Mouse (Mus musculus) hindbrain, embryonic 16.5 days (tissue): ENCODE data around the gene Ctxn1. TPM values are rescaled to one million over a fixed set of nuclear protein-coding genes. Genes with fewer than 3 reads are reported as not detected.
"Not testable (repeated sequence)": the region's sequence is repeated elsewhere in the genome, so short reads cannot be mapped to it uniquely, and the experiment has no call there.

Experiments used
- ATAC-seq: fragments of 200-750 bp; cut with Nextera tagmentation; 2 replicates; pipeline ENCODE4 v1.8.0; 2017; ENCODE audit warnings: moderate TSS enrichment, moderate library complexity
- H3K27ac ChIP-seq: fragments of 300-500 bp; sonication (generic); 2 replicates; pipeline ENCODE4 v1.5.1; 2014; ENCODE audit warnings: low read depth, mild to moderate bottlenecking, control low read depth, low read length, moderate library complexity
- H3K27me3 ChIP-seq: fragments of 300-500 bp; sonication (generic); replicated peaks from 2 replicates; pipeline ENCODE4 v1.6.1; 2014; ENCODE audit warnings: low read length; ENCODE audit not compliant: control insufficient read depth, insufficient read depth
- H3K36me3 ChIP-seq: fragments of 300-500 bp; sonication (generic); 2 replicates; pipeline ENCODE4 v1.6.1; 2014; ENCODE audit warnings: mild to moderate bottlenecking, low read length, moderate library complexity, mixed read lengths; ENCODE audit not compliant: control insufficient read depth, insufficient read depth
- H3K4me1 ChIP-seq: fragments of 300-500 bp; sonication (generic); 2 replicates; pipeline ENCODE4 v1.6.1; 2014; ENCODE audit warnings: low read depth, low read length; ENCODE audit not compliant: control insufficient read depth, insufficient read depth
- H3K4me2 ChIP-seq: fragments of 300-500 bp; sonication (generic); 2 replicates; pipeline ENCODE4 v1.6.1; 2014; ENCODE audit warnings: mild to moderate bottlenecking, low read length, control low read depth, moderate library complexity
- H3K4me3 ChIP-seq: fragments of 300-500 bp; sonication (generic); 2 replicates; pipeline ENCODE4 v1.5.1; 2014; ENCODE audit warnings: mild to moderate bottlenecking, low read length, control low read depth, moderate library complexity
- H3K9ac ChIP-seq: fragments of 300-500 bp; sonication (generic); 2 replicates; pipeline ENCODE4 v1.6.1; 2014; ENCODE audit warnings: low read depth, mild to moderate bottlenecking, control low read depth, low read length, moderate library complexity
- H3K9me3 ChIP-seq: fragments of 300-500 bp; sonication (generic); 2 replicates; pipeline ENCODE4 v1.6.1; 2014; ENCODE audit warnings: mild to moderate bottlenecking, low read length, moderate library complexity; ENCODE audit not compliant: control insufficient read depth
- WGBS: fragments of 180-500 bp; shearing (Covaris S2); extraction: QIAGEN DNeasy Blood & Tissue Kit; methylation state at CpG from one replicate; pipeline ENCODE4 v1.1.7; 2014; 5-methylcytosine and 5-hydroxymethylcytosine counted together
- polyA plus RNA-seq: library from polyadenylated mRNA; unstranded; fragments of >200 nt; fragmentation: Nextera tagmentation; extraction: Ambion mirVana; gene quantifications from 2 replicates; pipeline ENCODE4 v1.2.1, GENCODE M21; 2015

Ctxn1 gene
- polyA plus RNA-seq, 1 experiment from 2014 or later = 289 TPM

GRCm38 (mm10) chr8:4265160-4265914 is 6.3 kb upstream of the Ctxn1 start:
- Histone ChIP-seq H3K9ac (no peak overlapping the region), H3K4me3 (no peak overlapping the region), H3K36me3 (peaks cover 45% of the 10 kb centered on the region), H3K4me1 (no peaks in the 10 kb centered on the region), H3K9me3 (no peaks in the 10 kb centered on the region), H3K27ac (no peak overlapping the region), H3K27me3 (no peaks in the 10 kb centered on the region), H3K4me2 (no peak overlapping the region)
- no peak for ATAC-seq
- 92% methylated on average over 15 of the region's 15 CpGs for WGBS

- WGBS = 86% methylated on average over 8 of the region's 8 CpGs
- peaks cover 36% of the 10 kb centered on the region for H3K36me3 ChIP-seq
- H3K9ac ChIP-seq = no peak overlapping the region
- H3K4me2 ChIP-seq = no peak overlapping the region
- H3K4me3 ChIP-seq = no peak overlapping the region
- H3K27ac ChIP-seq = no peak overlapping the region
- peaks cover 4% of the 10 kb centered on the region for H3K4me1 ChIP-seq
- no peaks in the 10 kb centered on the region for H3K9me3 ChIP-seq
- H3K27me3 ChIP-seq = no peaks in the 10 kb centered on the region
- no peak for ATAC-seq
These were observed 4.2 kb upstream of the Ctxn1 start for GRCm38 (mm10) chr8:4263105-4263791.

- Histone ChIP-seq H3K4me1 (peaks cover 21% of the 10 kb centered on the region), H3K27ac (peak overlapping the region; percentile 97), H3K27me3 (no peaks in the 10 kb centered on the region), H3K9me3 (no peaks in the 10 kb centered on the region), H3K4me2 (no peak overlapping the region; the same call in 1 of the 2 replicates), H3K4me3 (no peak overlapping the region; the same call in 1 of the 2 replicates), H3K36me3 (peaks cover 32% of the 10 kb centered on the region), H3K9ac (no peak overlapping the region)
- no peak for ATAC-seq
- 78% methylated on average over 4 of the region's 4 CpGs for WGBS
These were observed 714 bp upstream of the Ctxn1 start for GRCm38 (mm10) chr8:4259805-4260170.

GRCm38 (mm10) chr8:4258678-4259077 is 396 bp downstream of the Ctxn1 start:
- H3K4me1 ChIP-seq = peaks cover 29% of the 10 kb centered on the region
- H3K9ac ChIP-seq = peak overlapping the region; percentile 88
- no peaks in the 10 kb centered on the region for H3K9me3 ChIP-seq
- H3K36me3 ChIP-seq = peaks cover 34% of the 10 kb centered on the region
- peak overlapping the region; percentile 75 for H3K4me3 ChIP-seq
- peak; percentile 74 for ATAC-seq
- peak overlapping the region; percentile 97 for H3K27ac ChIP-seq
- H3K27me3 ChIP-seq = no peaks in the 10 kb centered on the region
- H3K4me2 ChIP-seq = peak overlapping the region; percentile 59
- WGBS = under 1% methylated on average over 27 of the region's 32 CpGs

GRCm38 (mm10) chr8:4258233-4258632 is 841 bp downstream of the Ctxn1 start:
- peak overlapping the region; percentile 97 for H3K27ac ChIP-seq
- peak overlapping the region; percentile 88 for H3K9ac ChIP-seq
- H3K36me3 ChIP-seq = peaks cover 34% of the 10 kb centered on the region
- peak; percentile 52 for ATAC-seq
- H3K4me1 ChIP-seq = peaks cover 31% of the 10 kb centered on the region
- H3K27me3 ChIP-seq = no peaks in the 10 kb centered on the region
- H3K9me3 ChIP-seq = no peaks in the 10 kb centered on the region
- peak overlapping the region; percentile 75 for H3K4me3 ChIP-seq
- 3% methylated on average over 34 of the region's 35 CpGs for WGBS
- peak overlapping the region; percentile 59 for H3K4me2 ChIP-seq

- ATAC-seq = no peak
- Histone ChIP-seq H3K36me3 (peaks cover 30% of the 10 kb centered on the region), H3K9me3 (no peaks in the 10 kb centered on the region), H3K4me2 (peak overlapping the region; percentile 59), H3K9ac (peak overlapping the region; percentile 88), H3K4me3 (peak overlapping the region; percentile 75), H3K4me1 (peaks cover 33% of the 10 kb centered on the region), H3K27ac (peak overlapping the region; percentile 97), H3K27me3 (no peaks in the 10 kb centered on the region)
- 47% methylated on average over 4 of the region's 4 CpGs for WGBS
These were observed 1.7 kb downstream of the Ctxn1 start for GRCm38 (mm10) chr8:4257350-4257749.

GRCm38 (mm10) chr8:4256911-4257310 is 2.2 kb downstream of the Ctxn1 start:
- Histone ChIP-seq H3K9ac (peak overlapping the region; percentile 88), H3K9me3 (no peaks in the 10 kb centered on the region), H3K27ac (peak overlapping the region; percentile 97), H3K36me3 (peaks cover 29% of the 10 kb centered on the region), H3K4me2 (peak overlapping the region; percentile 59), H3K4me3 (peak overlapping the region; percentile 75), H3K4me1 (peaks cover 35% of the 10 kb centered on the region), H3K27me3 (no peaks in the 10 kb centered on the region)
- ATAC-seq = no peak
- 27% methylated on average over 4 of the region's 4 CpGs for WGBS

GRCm38 (mm10) chr8:4255471-4255870 is 3.6 kb downstream of the Ctxn1 start:
- H3K9ac ChIP-seq = not testable (repeated sequence)

GRCm38 (mm10) chr8:4254001-4254400 is 5.1 kb downstream of the Ctxn1 start:
- H3K4me1 ChIP-seq = peaks cover 31% of the 10 kb centered on the region

More at GRCm38 (mm10) chr8:4255471-4255870, 3.6 kb downstream of the Ctxn1 start:
- WGBS = 88% methylated on average over 7 of the region's 7 CpGs
- not testable (repeated sequence) for H3K4me2 ChIP-seq, H3K4me3 ChIP-seq, ATAC-seq, H3K9me3 ChIP-seq, H3K27me3 ChIP-seq, H3K27ac ChIP-seq
- Histone ChIP-seq H3K4me1 (peaks cover 35% of the 10 kb centered on the region), H3K36me3 (peaks cover 23% of the 10 kb centered on the region)

More at GRCm38 (mm10) chr8:4254001-4254400, 5.1 kb downstream of the Ctxn1 start:
- 63% methylated on average over 6 of the region's 6 CpGs for WGBS
- peak overlapping the region; percentile 21; the same call in 1 of the 2 replicates for H3K27ac ChIP-seq
- peaks cover 24% of the 10 kb centered on the region for H3K36me3 ChIP-seq
- H3K9ac ChIP-seq = peak overlapping the region; percentile 20; the same call in 1 of the 2 replicates
- H3K9me3 ChIP-seq = no peaks in the 10 kb centered on the region
- peak; percentile 4; the same call in 1 of the 2 replicates for ATAC-seq
- H3K4me3 ChIP-seq = peak overlapping the region; percentile 98
- H3K4me2 ChIP-seq = peak overlapping the region; percentile 59
- H3K27me3 ChIP-seq = no peaks in the 10 kb centered on the region
